Mouse (Mus musculus) frontal cortex, postnatal 36 days (tissue): ENCODE data around the gene Hbs1l.
A peak's percentile ranks its signal among the peaks of the same experiment; 100 is the strongest.
"Not testable (repeated sequence)": the region's sequence is repeated elsewhere in the genome, so short reads cannot be mapped to it uniquely, and the experiment has no call there.

Experiments
- DNase-seq, 2 experiments: peaks; one replicate each; pipeline ENCODE4 v3.0.0; 2022; ENCODE audit warnings: low spot score in 2 of 2

Hbs1l gene

GRCm38 (mm10) chr10:21359086-21359485, 63.3 kb downstream of the Hbs1l start:
- DNase-seq = no peak

- no peak for DNase-seq
Measured at GRCm38 (mm10) chr10:21361871-21362270, 66.1 kb downstream of the Hbs1l start.

DNA sequence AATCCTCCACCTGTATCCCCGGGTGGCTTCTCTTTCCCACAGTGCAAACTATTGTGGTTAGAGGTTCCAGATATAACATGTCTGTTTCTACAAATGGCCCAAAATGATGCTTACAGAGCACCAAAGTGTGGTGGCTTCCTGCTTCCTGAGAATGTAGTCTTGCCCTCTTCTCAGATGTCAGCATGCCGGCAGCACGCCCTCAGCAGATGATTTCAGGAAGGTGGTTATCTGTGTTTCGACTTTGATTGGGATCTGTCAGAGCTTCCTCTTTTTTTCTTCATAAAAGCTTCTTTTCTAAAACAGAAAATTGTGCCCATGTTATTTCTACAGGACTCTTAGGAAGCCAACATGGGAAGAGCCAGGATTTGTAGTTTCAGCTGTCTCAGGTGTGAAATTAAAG, 67.5 kb downstream of the Hbs1l start:
- no peak for DNase-seq

GRCm38 (mm10) chr10:21364946-21365345, 69.2 kb downstream of the Hbs1l start:
- DNase-seq = no peak

DNA sequence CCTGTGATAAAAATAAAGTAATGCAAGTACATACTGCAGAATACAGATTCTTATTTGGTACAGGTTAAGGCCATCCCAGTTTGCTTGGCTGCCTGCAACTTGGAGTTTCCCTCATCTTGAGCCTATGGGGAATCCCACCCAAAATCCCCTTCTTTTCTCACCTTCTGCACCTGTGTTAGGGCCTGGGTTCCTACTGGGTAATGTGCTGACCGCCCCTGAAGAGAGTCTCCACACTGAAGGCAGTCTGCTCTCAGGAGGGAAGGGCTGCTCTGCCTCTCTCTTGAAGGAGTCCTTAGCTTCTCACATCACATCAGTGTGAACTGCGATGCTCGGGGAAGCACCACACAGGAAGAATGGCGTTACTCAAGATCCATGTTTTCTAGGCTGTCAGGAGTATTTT, 70.1 kb downstream of the Hbs1l start:
- DNase-seq = no peak

- DNase-seq = no peak
Measured at GRCm38 (mm10) chr10:21366471-21366870, 70.7 kb downstream of the Hbs1l start.

- no peak for DNase-seq
Measured at GRCm38 (mm10) chr10:21367481-21367880, 71.7 kb downstream of the Hbs1l start.

GRCm38 (mm10) chr10:21369586-21369985, 73.8 kb downstream of the Hbs1l start:
- DNase-seq = no peak

DNA sequence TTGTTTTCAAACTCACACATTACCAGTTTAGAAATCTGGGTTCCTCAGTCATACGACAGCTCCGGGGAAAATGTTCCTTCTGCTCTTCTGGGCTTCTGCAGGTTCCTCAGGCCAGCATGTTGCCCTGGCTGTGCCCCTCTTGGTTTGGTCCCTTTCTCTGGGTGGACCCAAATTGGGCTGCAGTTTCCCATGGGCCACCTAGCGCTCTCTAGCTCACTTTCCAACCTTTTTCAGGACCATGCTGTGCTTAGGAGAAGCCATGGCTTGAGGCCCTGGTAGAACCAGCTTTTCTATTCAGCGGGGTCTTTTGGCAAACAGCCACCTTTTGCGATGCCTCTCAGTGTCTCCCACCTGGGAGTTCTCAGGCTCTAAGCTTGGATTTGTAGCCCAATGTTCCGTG, 76.5 kb downstream of the Hbs1l start:
- DNase-seq = no peak

- no peak for DNase-seq
Measured at GRCm38 (mm10) chr10:21376682-21377473, 81.1 kb downstream of the Hbs1l start, which contains the start of gene Aldh8a1. Gene Aldh8a1, plus strand, starts transcription at chr10:21377291.

- DNase-seq = no peak
Measured at GRCm38 (mm10) chr10:21378196-21378944, 82.6 kb downstream of the Hbs1l start.

- DNase-seq = peak in 1 of 2 experiments; percentile 70
Measured at GRCm38 (mm10) chr10:21382914-21383313, 87.1 kb downstream of the Hbs1l start.

GRCm38 (mm10) chr10:21385111-21385663, 89.4 kb downstream of the Hbs1l start:
- DNase-seq = no peak

- DNase-seq = no peak
Measured at GRCm38 (mm10) chr10:21389075-21389474, 93.3 kb downstream of the Hbs1l start.

DNA sequence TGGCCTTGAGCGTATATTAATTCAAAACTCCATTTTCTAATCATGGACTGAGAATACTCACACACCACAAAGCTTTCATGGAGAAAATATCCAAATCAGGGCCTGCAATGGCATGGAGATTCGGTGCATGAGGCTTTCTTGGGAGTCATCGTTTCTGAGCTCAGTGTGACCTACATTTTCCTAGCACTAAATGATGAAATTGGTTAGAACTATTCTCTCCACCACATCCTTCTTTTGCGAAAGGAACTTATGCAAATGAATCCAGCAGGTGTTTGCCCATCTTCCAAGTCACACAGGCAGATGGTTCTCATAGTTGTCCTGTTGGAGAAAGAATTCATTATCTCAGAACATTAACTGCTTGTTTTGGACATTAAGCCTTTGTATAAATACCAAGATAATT, 94.7 kb downstream of the Hbs1l start:
- no peak for DNase-seq

DNA sequence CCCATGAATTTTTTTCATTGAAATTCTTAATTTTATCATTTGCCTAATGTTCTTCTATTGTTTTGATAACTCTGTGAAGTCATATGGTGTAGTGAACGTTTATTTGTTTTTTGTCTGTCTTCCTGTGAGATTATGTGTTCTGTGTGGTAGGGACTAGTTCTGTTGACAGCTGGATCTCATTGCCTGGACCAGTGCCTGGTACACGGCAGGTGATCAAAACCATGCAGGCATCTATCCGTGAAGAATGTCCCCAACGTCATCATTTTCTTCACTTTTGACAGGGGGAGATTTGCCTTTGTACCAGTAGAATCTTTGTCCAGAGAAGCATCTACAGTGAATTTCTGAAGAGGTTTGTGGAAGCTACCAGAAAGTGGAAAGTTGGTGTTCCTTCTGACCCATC, 95.5 kb downstream of the Hbs1l start:
- DNase-seq = no peak

GRCm38 (mm10) chr10:21393390-21393789, 97.6 kb downstream of the Hbs1l start:
- no peak for DNase-seq

DNA sequence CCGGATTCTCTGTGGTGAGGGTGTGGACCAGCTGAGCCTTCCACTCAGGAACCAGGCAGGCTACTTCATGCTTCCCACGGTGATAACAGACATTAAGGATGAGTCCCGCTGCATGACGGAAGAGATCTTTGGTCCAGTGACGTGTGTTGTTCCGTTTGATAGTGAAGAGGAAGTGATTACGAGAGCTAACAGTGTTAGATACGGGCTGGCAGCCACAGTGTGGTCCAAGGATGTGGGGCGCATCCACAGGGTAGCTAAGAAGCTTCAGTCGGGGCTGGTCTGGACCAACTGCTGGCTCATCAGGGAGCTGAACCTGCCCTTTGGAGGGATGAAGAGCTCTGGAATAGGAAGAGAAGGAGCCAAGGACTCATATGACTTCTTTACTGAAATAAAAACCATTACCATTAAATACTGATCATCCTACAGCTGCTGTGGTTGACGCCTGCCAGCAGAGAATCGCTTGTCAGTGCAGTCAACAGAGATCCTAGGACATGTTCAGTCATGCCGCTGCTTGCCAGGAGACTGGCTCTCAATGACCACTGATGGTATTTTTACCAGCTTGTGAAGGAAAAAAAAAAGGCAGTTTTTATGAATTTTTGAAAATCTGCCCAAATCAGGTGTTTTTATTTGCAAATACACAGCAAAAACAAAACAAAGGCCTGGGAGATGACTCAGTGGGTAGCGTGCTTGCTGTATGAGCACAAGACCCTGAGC, 99.8 kb downstream of the Hbs1l start:
- DNase-seq = no peak

GRCm38 (mm10) chr10:21398873-21399425, 103.2 kb downstream of the Hbs1l start:
- not testable (repeated sequence) for DNase-seq

DNA sequence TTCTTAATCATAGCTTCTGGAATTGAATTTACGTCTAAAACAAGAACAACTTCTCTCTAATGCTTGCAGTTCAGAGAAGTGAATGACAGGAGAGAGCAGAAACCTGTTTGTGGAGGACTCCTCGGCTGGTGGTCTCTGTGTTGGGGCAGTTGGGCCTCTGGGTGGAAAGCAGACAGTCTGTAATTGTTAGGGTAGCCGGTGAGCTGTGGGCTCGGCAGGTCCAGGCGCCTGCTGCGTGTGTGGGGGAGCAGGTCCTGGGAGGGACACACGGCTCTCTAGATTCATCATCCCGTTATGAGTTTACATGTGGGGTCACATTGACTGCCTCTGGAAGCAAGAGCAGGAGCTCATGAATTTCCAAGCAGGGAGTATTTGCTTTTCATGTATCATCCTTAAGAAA, 103.8 kb downstream of the Hbs1l start:
- no peak for DNase-seq

DNA sequence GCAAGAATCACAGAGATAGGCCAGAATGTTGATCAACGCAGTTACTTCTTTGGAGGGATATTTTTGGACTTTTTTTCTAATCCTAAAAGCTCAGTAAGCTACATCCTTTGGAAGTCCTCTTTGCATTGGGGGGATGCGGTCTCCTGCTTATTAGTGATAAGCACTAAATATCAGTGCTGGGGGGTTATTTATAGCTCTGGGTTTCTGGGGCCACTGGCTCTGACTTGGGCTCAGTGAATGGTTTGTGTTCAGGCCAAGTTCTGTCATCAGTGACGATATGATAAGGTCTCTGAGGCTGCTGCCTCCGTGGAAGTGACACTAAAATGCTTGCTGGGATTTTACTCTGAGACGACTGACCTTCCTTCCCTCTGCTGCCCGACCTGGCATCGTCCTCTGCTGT, 104.3 kb downstream of the Hbs1l start:
- DNase-seq = no peak

DNA sequence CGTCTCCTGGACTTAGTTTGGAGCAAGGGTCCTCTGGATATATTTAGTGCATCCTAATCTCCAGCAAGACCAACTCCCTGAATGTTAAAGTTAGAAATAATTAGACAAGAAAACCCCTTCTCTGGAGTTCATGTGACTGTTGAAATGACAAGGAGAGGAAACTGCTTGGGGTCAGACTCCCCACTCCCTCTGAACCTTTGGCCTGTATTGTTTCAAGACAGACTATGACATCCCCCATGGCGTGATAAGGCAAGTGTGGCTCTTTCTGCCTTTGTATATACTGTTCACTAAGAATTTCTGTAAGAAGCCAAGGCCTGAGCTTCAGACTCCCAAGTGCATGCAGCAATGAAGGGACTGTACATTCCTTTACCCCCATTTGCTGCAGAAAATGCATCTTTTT, 104.7 kb downstream of the Hbs1l start:
- DNase-seq = no peak
